Mouse (Mus musculus) brain, adult 2 months (tissue): Measurements from ENCODE around the gene Cd46.

ENCODE experiments used
- DNase-seq: peaks from one replicate; pipeline ENCODE4 v3.0.0; 2011; ENCODE audit warnings: low read depth, low spot score

The Cd46 gene

DNA sequence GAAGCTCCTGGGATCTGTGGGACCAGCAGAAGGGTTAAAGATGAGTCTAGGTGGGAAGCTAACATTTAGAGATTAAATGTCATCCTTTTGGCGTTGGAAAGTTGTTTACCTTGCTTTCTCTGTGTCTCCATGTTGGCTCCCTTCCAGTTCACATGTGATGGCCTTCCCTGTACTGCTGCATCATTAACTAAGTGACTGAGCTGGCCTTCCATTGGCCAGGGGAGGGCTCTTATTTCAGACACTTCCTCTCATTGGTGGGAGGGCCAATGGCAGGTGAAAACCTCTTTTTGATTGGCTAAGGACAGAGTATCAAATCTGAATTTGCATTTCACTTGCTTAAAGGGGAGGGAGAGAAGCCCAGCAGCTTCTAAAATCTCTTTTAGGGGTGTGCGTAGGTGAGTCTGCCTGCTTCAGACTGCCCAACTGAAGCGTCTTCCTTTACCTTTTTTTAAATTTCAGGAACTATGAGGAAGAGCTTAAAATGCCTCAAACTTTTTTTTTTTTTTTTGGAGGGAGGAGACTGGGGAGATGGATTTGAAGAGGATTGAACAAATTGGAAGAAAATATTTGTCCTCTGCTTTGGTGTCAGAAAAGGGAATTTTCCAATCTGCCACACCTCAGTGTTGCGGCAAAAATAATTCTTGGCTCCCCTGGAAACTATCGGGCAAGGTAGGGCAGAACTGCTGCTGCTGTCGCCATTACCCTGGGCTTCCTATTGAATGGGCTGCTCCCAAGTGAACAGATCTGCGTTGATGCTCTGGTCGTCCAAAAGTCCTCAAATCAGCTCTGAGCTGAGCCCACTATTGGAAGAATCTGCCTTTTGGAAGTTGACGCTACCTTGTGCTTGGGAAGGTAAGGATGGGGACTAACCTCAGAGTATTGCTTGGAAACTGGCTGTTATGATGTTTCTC lies 73.7 kb downstream of the Cd46 start:
- DNase-seq, result peak; percentile 99

GRCm38 (mm10) chr1:195017626-195018025 lies 74.4 kb downstream of the Cd46 start:
- no peak for DNase-seq

DNA sequence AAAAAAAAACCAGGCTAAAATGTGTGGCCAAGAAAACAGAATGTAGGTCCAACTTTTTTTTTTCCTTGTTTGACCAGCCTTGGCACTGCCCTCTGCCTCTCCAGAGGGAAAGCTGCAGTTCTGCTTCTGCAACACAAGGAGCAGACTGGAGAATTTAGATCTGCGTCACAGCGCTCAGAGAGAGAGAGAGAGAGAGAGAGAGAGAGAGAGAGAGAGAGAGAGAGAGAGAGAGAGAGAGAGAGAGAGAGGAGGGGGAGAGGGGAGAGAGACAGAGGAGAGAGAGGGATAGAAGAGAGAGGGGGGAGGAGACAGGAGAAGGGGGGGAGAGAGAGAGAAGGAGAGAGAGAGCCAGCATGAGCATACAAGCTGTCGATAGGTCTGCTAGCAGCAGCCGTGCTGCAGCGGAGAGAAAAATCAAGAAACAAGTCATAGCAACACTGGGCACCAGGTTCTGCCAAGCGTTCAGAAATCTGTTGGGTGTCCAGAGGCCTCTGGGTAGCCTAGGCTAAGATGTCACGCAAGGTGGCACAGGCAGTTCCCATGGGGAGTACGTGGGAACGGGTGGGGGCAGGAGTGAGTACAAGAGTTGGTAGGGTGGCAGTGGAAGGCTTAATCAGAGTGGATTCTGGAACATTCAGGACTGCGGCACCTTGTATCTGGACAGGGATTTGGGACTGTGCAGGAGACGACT lies 75.1 kb downstream of the Cd46 start:
- peak; percentile 97 for DNase-seq

DNA sequence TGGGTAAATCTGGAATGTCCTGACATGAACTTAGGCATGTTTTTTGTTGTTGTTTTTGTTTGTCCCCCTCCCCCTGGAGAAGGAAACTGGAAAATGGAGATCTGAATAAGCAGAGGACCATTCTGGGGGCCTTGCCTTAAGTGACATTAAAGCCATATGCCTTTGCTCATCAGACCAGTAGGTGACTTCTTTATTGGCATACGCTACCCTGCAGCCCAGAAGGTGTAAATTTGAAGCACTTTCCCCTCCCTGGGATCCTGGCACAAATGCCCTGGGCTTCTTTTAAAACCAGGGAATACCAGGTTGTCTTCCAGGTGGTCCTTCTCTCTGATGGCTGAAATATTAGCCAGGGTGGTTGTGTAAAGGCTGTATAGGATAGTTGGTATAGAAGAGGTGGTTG lies 76.8 kb downstream of the Cd46 start:
- peak; percentile 84 for DNase-seq

- DNase-seq, result no peak
These were observed 77.7 kb downstream of the Cd46 start for GRCm38 (mm10) chr1:195014201-195014885.

GRCm38 (mm10) chr1:195012531-195012930 lies 79.5 kb downstream of the Cd46 start:
- no peak for DNase-seq

- DNase-seq, result no peak
These were observed 85.8 kb downstream of the Cd46 start for GRCm38 (mm10) chr1:195006267-195006666.

DNA sequence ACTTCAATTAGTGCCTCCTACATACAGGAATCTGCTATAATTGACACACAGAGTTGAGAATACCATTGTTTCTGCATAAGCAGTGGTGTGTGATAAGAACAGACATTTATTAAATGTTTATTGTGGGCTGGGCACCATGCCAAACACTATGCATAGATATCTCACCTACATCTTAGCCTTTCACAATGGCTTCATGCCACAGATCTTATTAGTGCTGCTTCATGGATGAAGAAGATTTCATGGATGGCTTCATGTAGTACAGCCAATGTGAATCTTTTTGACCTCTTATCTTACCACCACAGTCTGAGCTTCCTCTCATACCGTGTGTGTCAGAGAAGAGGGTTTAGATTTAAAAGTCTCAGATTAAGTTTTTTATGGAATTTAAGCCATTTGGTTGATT lies 87.9 kb downstream of the Cd46 start:
- DNase-seq, result no peak

DNA sequence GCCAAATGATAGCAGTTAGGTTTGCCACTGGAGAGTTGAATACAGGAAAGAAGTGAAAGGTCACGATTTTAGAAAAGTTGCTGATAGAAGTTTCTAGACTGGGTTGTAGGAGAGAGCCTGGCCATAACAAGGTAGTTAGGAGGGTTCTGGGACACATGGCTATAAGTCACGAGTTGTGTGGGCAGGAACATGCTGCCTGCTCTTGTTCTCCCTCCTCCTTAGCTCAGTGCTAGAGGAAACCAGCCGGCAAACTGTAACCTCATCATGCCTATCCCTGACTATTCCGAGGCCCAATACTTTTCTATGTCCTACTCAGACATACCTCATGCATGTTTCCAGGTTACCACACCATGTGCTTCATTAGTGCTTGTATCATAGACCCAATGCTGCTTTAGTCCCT lies 88.7 kb downstream of the Cd46 start:
- peak; percentile 53 for DNase-seq

GRCm38 (mm10) chr1:194998396-194998795 lies 93.7 kb downstream of the Cd46 start:
- DNase-seq, result no peak

DNA sequence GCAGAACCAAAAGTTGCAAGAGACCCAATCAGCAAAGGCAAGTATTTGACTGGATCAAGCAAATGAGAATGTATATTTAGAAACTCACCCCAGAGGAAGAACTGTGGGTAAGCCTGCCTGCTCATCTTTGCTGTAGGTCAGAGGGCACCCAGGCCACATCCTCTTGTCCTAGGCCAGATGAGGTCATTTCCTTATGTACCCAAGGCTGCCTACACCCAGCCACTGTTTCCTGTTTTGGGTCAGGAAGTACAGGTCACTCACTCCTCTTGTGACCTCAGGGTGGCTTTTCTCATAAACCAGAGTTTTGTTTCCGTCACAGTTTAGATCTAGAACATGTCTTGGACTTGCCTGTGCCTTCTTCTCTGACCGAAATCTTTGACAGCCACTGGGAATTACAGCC lies 96.9 kb downstream of the Cd46 start:
- DNase-seq, result no peak

DNA sequence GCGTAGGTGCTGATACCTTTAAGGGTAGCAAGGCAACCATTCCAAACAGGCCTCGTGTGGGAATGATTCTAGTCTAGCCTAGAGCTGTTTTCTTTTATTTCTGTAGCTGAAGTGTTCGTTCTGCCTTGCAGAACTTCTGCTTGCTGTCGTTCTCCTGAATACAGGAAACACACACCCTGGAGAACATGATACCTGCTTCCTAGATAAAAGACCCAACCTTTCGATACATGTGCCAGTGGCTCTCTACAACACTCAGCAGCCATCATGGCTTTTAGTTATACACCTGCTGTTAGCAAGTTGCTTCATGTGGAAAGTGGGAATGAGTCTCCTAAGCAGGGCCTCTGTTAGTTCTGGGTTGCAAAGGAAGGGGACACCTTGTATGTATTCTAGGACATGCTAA lies 97.8 kb downstream of the Cd46 start:
- no peak for DNase-seq

DNA sequence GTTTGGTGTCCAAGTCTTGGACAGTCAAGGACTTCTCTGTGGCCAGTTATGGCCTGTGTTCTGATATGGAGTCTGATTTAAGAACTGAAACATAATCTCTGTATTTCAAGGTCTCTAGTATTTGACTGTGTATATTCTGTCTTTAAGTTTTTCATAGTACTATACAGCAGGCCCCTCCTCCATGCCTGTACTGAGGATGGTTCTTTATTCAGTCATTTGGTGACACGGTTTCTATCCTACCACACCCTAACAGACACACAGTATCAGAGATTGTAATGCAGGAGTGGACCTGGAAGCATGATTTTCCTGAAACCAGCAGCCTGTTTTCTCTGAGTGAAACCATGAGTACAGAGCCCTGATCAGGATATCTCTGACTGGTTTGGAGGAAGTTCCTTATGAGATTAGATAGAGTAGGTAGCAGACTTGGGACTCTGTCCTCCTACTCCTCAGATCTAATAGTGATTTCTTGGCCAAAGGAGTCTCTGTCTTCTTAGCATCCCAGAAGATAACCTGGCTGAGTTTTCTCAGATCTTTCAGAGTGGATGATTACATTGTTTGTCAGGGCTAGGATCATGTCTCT lies 98.5 kb downstream of the Cd46 start:
- DNase-seq, result no peak

- no peak for DNase-seq
These were observed 99.3 kb downstream of the Cd46 start for GRCm38 (mm10) chr1:194992589-194993317.

GRCm38 (mm10) chr1:194991654-194992053 lies 100.4 kb downstream of the Cd46 start:
- DNase-seq, result no peak

DNA sequence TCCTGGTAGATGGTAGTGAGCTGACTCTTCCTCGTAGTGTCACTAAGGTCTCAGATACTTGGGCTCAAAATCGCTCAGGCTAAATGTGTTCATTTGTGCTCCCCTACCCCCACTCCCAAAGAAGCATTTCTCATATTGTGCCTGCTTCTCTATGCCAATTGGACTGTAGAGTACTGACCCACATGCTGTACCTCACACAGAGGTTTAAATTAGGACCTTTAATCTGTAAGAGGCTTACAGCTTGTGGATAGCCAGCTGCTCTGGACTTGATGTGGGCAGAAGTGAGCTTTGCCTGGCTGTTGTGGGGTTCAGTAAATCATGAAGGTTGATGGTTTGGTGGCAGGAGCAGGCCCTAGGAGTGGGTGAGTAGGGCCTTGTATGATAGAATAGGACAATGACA lies 101.1 kb downstream of the Cd46 start:
- DNase-seq, result no peak

DNA sequence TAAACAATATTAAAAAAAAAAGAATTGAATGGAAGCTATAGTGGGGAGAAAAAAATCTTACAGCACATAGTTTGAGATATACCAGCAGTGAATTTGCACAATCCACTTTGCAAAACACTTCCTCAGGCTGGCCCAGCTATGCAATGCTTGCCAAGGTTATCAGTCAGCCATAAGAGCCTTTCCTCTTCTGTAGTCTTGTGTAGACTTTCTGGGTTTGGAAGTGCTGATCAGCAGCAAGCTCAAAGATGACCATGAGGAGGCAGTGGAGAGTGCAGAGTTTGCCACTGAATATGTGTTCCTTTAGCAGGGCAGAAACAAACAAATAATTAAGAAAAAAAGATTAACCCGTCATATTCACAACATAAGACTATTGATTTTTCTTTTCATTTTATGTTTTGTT lies 103.0 kb downstream of the Cd46 start:
- DNase-seq, result no peak
